Mouse (Mus musculus) heart, postnatal 0 days (tissue): ENCODE results near the gene Gm4792.

Source experiments
- CTCF ChIP-seq: IDR thresholded peaks from 2 replicates; pipeline ENCODE4 v1.5.1; 2016; ENCODE audit warnings: antibody characterized with exemption, control low read depth, low read depth
- EP300 ChIP-seq: IDR thresholded peaks from 2 replicates; pipeline ENCODE4 v1.6.1; 2016; ENCODE audit warnings: antibody characterized with exemption, low read depth

GRCm38 (mm10) chr10:94282797-94283196, 15.7 kb downstream of the Gm4792 start:
- TF ChIP-seq EP300 (no peak), CTCF (no peak)
